Mouse (Mus musculus): Measurements from ENCODE around the gene Hmgb1.

- TF ChIP-seq POLR2A (IDR thresholded peaks at IDR 0.05; ENCODE audit: low read depth, low read length), result no peak
- TF ChIP-seq CTCF (IDR thresholded peaks at IDR 0.05; ENCODE audit: extremely low read depth, insufficient read depth, insufficient read length, insufficient replicate concordance), result no peak
Observed at GRCm38 (mm10) chr5:149077136-149077535, 107.2 kb downstream of the Hmgb1 start.
